Mouse (Mus musculus) liver, embryonic 15.5 days (tissue): ENCODE measurements at regions not wholly inside any gene's neighbourhood (a gene's known extent, or its start where the extent isn't known, plus 50 kb on each side); places are given as distances from the start of the nearest gene placed in this dataset.

ENCODE experiments used
- ATAC-seq: fragments of 200-750 bp; cut with Nextera tagmentation; 2 replicates; pipeline ENCODE4 v1.8.0; 2017; ENCODE audit warnings: moderate number of reproducible peaks, mild to moderate bottlenecking, moderate library complexity; ENCODE audit not compliant: insufficient read depth
- H3K27ac ChIP-seq: fragments of 300-500 bp; sonication (generic); replicated peaks from 2 replicates; pipeline ENCODE4 v1.5.1; 2015; ENCODE audit warnings: mild to moderate bottlenecking, inconsistent platforms
- H3K27me3 ChIP-seq: fragments of 300-500 bp; sonication (generic); 2 replicates; pipeline ENCODE4 v1.6.1; 2015; ENCODE audit warnings: mild to moderate bottlenecking, inconsistent platforms
- H3K36me3 ChIP-seq: fragments of 300-500 bp; sonication (generic); replicated peaks from 2 replicates; pipeline ENCODE4 v1.6.1; 2015; ENCODE audit warnings: moderate library complexity, mild to moderate bottlenecking, inconsistent platforms
- H3K4me1 ChIP-seq: fragments of 300-500 bp; sonication (generic); replicated peaks from 2 replicates; pipeline ENCODE4 v1.6.1; 2015; ENCODE audit warnings: inconsistent platforms
- H3K4me2 ChIP-seq: fragments of 300-500 bp; sonication (generic); 2 replicates; pipeline ENCODE4 v1.6.1; 2015; ENCODE audit warnings: moderate library complexity, mild to moderate bottlenecking, inconsistent platforms
- H3K4me3 ChIP-seq: fragments of 300-500 bp; sonication (generic); replicated peaks from 2 replicates; pipeline ENCODE4 v1.5.1; 2015; ENCODE audit warnings: mild to moderate bottlenecking, inconsistent platforms
- H3K9ac ChIP-seq: fragments of 300-500 bp; sonication (generic); 2 replicates; pipeline ENCODE4 v1.6.1; 2015; ENCODE audit warnings: moderate library complexity, mild to moderate bottlenecking, inconsistent platforms
- H3K9me3 ChIP-seq: fragments of 300-500 bp; sonication (generic); replicated peaks from 2 replicates; pipeline ENCODE4 v1.6.1; 2016; ENCODE audit warnings: inconsistent platforms
- WGBS: fragments of 180-500 bp; shearing (Covaris S2); methylation state at CpG from one replicate; pipeline ENCODE4 v1.1.7; 2015; ENCODE audit warnings: mixed read lengths; ENCODE audit not compliant: insufficient replicate concordance; 5-methylcytosine and 5-hydroxymethylcytosine counted together

- ATAC-seq = no peak
- Histone ChIP-seq H3K27me3 (no peaks in the 10 kb centered on the region), H3K4me1 (no peaks in the 10 kb centered on the region), H3K36me3 (no peaks in the 10 kb centered on the region), H3K9ac (no peak overlapping the region), H3K9me3 (no peaks in the 10 kb centered on the region), H3K4me3 (no peak overlapping the region), H3K27ac (no peak overlapping the region), H3K4me2 (no peak overlapping the region)
- 26% methylated on average over 3 of the region's 3 CpGs for WGBS
These were observed 227.1 kb downstream of the Tox3 start for GRCm38 (mm10) chr8:90121017-90121416.

GRCm38 (mm10) chr8:90115436-90115835 is 232.7 kb downstream of the Tox3 start:
- H3K4me2 ChIP-seq = no peak overlapping the region
- H3K4me3 ChIP-seq = no peak overlapping the region

DNA sequence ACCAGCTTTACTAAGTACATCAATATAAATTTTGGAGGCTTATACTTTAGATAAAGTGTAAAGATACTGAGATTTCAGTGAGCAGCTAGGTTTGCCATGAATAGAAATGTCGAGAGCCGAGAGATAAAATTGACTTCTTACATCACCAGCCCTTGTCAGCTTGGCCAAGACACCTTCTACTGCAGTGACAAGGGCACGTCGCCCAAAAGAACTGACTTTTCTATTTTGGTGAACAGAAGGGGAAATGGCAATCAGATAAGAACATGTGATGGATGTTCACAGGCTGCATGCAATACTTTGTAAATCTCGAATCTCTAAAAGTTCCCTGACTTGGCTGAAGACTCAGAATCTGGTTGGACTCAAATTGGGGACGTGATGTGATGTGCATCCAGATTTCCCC is 247.6 kb downstream of the Tox3 start:
- WGBS = 37% methylated on average over 6 of the region's 6 CpGs
- Histone ChIP-seq H3K36me3 (no peaks in the 10 kb centered on the region), H3K4me3 (no peak overlapping the region), H3K9me3 (no peaks in the 10 kb centered on the region), H3K4me2 (no peak overlapping the region), H3K4me1 (no peaks in the 10 kb centered on the region), H3K27ac (no peak overlapping the region), H3K9ac (no peak overlapping the region), H3K27me3 (no peaks in the 10 kb centered on the region)
- no peak for ATAC-seq

More at GRCm38 (mm10) chr8:90115436-90115835, 232.7 kb downstream of the Tox3 start:
- Histone ChIP-seq H3K36me3 (no peaks in the 10 kb centered on the region), H3K9me3 (no peaks in the 10 kb centered on the region), H3K9ac (no peak overlapping the region), H3K27ac (no peak overlapping the region), H3K27me3 (no peaks in the 10 kb centered on the region), H3K4me1 (no peaks in the 10 kb centered on the region)
- 63% methylated on average over 2 of the region's 2 CpGs for WGBS
- no peak for ATAC-seq

GRCm38 (mm10) chr8:90082630-90083029 is 265.5 kb downstream of the Tox3 start:
- WGBS = 58% methylated on average over 5 of the region's 5 CpGs
- H3K4me1 ChIP-seq = no peaks in the 10 kb centered on the region
- ATAC-seq = no peak
- no peaks in the 10 kb centered on the region for H3K36me3 ChIP-seq
- H3K9ac ChIP-seq = no peak overlapping the region
- no peaks in the 10 kb centered on the region for H3K27me3 ChIP-seq
- H3K4me2 ChIP-seq = no peak overlapping the region
- no peak overlapping the region for H3K27ac ChIP-seq
- no peaks in the 10 kb centered on the region for H3K9me3 ChIP-seq
- no peak overlapping the region for H3K4me3 ChIP-seq

DNA sequence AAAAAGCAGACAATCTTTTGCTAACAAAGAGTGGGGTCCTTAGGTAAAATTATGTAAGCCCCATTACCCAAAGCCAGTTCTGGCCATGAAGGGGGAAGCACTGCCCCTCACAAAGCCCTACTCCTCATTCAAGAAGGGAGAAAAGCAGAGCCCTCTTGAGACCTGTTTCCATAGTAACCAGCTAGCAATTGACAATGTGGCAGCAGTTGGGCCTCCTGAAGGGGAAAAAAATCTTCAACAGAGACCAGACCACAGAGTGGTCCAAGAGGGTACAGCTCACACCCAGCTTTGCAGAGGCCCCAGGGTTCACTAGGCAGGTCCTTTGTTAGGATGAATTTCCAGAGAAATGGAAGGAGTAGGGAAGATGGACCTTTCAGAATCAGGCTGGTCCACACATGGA is 271.8 kb downstream of the Tox3 start:
- H3K4me2 ChIP-seq = no peak overlapping the region
- no peak overlapping the region for H3K9ac ChIP-seq
- H3K36me3 ChIP-seq = no peaks in the 10 kb centered on the region
- H3K4me3 ChIP-seq = no peak overlapping the region
- H3K9me3 ChIP-seq = no peaks in the 10 kb centered on the region
- ATAC-seq = no peak
- H3K4me1 ChIP-seq = no peaks in the 10 kb centered on the region
- H3K27ac ChIP-seq = no peak overlapping the region
- no peaks in the 10 kb centered on the region for H3K27me3 ChIP-seq

DNA sequence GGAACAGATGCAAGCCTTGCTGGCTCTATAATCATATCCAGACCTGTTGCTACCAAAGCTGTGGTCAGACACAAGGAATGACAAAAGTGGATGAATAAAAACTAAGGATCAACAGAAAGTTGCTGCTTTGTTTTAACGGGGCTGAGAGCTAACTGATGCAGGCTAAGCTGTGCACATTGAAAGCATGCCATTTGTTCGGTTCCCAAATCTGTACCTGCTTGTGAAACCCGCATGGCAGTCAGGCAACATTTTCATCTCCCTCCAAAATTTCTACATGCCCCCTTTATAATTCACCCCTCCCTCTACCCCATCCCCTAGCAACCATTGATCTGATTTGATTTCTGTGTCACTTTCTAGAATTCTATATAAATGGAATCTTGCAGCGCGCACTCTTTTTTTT is 272.3 kb downstream of the Tox3 start:
- no peaks in the 10 kb centered on the region for H3K36me3 ChIP-seq
- no peaks in the 10 kb centered on the region for H3K27me3 ChIP-seq
- H3K9me3 ChIP-seq = no peaks in the 10 kb centered on the region
- no peak overlapping the region for H3K4me2 ChIP-seq
- H3K4me3 ChIP-seq = no peak overlapping the region
- ATAC-seq = no peak
- H3K9ac ChIP-seq = no peak overlapping the region
- 73% methylated on average over 5 of the region's 5 CpGs for WGBS
- no peak overlapping the region for H3K27ac ChIP-seq
- H3K4me1 ChIP-seq = no peaks in the 10 kb centered on the region

GRCm38 (mm10) chr8:90070006-90070405 is 278.1 kb downstream of the Tox3 start:
- no peak overlapping the region for H3K4me2 ChIP-seq
- H3K9me3 ChIP-seq = no peaks in the 10 kb centered on the region
- H3K27ac ChIP-seq = no peak overlapping the region
- no peak overlapping the region for H3K4me3 ChIP-seq
- H3K36me3 ChIP-seq = no peaks in the 10 kb centered on the region
- WGBS = 53% methylated on average over 5 of the region's 5 CpGs
- no peaks in the 10 kb centered on the region for H3K27me3 ChIP-seq
- no peak for ATAC-seq
- H3K4me1 ChIP-seq = no peaks in the 10 kb centered on the region
- no peak overlapping the region for H3K9ac ChIP-seq

DNA sequence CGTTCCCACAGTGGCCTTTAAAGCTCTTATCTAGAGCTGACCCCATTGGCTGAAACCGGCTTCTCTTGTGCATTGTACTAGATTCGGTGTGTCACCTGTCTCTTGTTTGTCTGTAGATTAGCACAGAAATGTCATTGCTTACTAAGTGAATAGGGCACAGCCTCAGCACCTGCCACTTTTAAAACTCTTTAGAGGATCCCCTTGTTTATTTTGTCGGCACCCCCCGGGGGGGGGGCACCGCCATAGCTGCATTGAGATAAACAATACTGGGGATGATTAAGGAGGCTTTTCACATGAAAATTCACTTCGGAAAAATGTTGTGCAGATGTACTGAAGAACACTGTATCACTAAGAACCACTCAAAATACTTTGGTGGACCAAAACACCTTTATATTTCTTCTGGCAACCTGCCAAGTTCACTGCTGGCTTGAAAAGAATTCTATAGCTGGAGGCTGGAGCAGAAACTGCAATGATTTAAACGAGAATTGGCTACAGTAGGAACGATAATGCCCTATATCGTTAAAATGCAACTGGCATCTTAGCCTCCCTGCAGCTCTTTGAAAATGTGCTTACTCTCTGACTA is 278.6 kb downstream of the Tox3 start:
- Histone ChIP-seq H3K4me2 (no peak overlapping the region), H3K27me3 (no peaks in the 10 kb centered on the region), H3K9me3 (no peaks in the 10 kb centered on the region), H3K27ac (no peak overlapping the region), H3K4me1 (no peaks in the 10 kb centered on the region), H3K36me3 (no peaks in the 10 kb centered on the region), H3K9ac (no peak overlapping the region), H3K4me3 (no peak overlapping the region)
- 32% methylated on average over 10 of the region's 10 CpGs for WGBS
- no peak for ATAC-seq

- no peaks in the 10 kb centered on the region for H3K27me3 ChIP-seq
- H3K9ac ChIP-seq = no peak overlapping the region
- no peaks in the 10 kb centered on the region for H3K9me3 ChIP-seq
- no peak overlapping the region for H3K4me2 ChIP-seq
- H3K4me1 ChIP-seq = no peaks in the 10 kb centered on the region
- WGBS = 67% methylated on average over 4 of the region's 4 CpGs
- no peaks in the 10 kb centered on the region for H3K36me3 ChIP-seq
- no peak for ATAC-seq
- no peak overlapping the region for H3K4me3 ChIP-seq
- no peak overlapping the region for H3K27ac ChIP-seq
These were observed 279.7 kb downstream of the Tox3 start for GRCm38 (mm10) chr8:90068441-90068840.

- H3K4me2 ChIP-seq = no peak overlapping the region
- no peak overlapping the region for H3K9ac ChIP-seq
- ATAC-seq = no peak
- no peak overlapping the region for H3K4me3 ChIP-seq
- no peaks in the 10 kb centered on the region for H3K4me1 ChIP-seq
- no peak overlapping the region for H3K27ac ChIP-seq
- no peaks in the 10 kb centered on the region for H3K36me3 ChIP-seq
- H3K27me3 ChIP-seq = no peaks in the 10 kb centered on the region
- whole genome bisulfite sequencing = 67% methylated on average over 6 of the region's 6 CpGs
- no peaks in the 10 kb centered on the region for H3K9me3 ChIP-seq
These were observed 283.8 kb downstream of the Tox3 start for GRCm38 (mm10) chr8:90064381-90064780.

GRCm38 (mm10) chr8:90063291-90063690 is 284.9 kb downstream of the Tox3 start:
- Histone ChIP-seq H3K9ac (no peak overlapping the region), H3K4me3 (no peak overlapping the region), H3K27ac (no peak overlapping the region), H3K9me3 (no peaks in the 10 kb centered on the region), H3K4me2 (no peak overlapping the region), H3K4me1 (no peaks in the 10 kb centered on the region), H3K36me3 (no peaks in the 10 kb centered on the region), H3K27me3 (no peaks in the 10 kb centered on the region)
- 62% methylated on average over 1 of the region's 1 CpGs for WGBS
- ATAC-seq = no peak

DNA sequence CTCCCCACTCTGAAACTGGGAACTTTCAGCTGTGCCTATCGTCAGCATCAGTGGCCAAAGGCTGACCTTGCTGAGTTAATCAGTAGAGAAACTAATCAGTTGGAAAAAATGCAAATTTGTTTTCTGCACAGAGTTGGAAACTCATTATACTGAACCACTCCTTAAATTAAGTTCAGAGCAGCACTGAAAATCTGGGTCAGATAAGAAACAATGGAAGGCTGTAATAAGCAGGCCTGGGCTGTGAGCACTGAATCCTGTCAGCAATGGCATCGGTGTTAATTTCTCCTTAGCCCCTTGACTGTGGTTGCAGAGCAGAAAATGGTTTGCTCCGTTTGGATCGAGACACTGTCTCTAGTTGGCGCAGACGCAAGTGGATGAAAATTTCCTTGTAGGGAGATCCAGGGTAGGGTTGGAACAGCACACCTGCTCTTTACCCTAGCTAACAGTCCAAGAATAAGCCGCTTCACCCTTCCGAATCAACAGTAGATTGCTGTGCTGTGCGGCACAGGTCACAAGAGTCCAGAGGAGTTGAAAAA is 289.4 kb downstream of the Tox3 start:
- Histone ChIP-seq H3K9me3 (no peaks in the 10 kb centered on the region), H3K27ac (no peak overlapping the region)
- ATAC-seq = no peak

More for the DNA sequence above, 289.4 kb downstream of the Tox3 start:
- Histone ChIP-seq H3K27me3 (no peaks in the 10 kb centered on the region), H3K4me3 (no peak overlapping the region), H3K9ac (no peak overlapping the region), H3K36me3 (no peaks in the 10 kb centered on the region), H3K4me2 (no peak overlapping the region), H3K4me1 (no peaks in the 10 kb centered on the region)
- 61% methylated on average over 9 of the region's 9 CpGs for WGBS
